Mouse (Mus musculus) spleen, adult 2 months (tissue): ENCODE results near the gene Camta2.
A peak's percentile ranks its signal among the peaks of the same experiment; 100 is the strongest.

Experiments used
- CTCF ChIP-seq: fragments of 200-500 bp; IDR thresholded peaks from 2 replicates; pipeline ENCODE4 v1.5.1; 2011; ENCODE audit warnings: mild to moderate bottlenecking, inconsistent platforms; ENCODE audit not compliant: insufficient read depth, insufficient read length, insufficient replicate concordance; ENCODE audit errors: extremely low read depth
- POLR2A ChIP-seq: fragments of 200-500 bp; IDR thresholded peaks from 2 replicates; pipeline ENCODE4 v1.6.1; 2011; ENCODE audit warnings: low read depth, low read length, inconsistent platforms

DNA sequence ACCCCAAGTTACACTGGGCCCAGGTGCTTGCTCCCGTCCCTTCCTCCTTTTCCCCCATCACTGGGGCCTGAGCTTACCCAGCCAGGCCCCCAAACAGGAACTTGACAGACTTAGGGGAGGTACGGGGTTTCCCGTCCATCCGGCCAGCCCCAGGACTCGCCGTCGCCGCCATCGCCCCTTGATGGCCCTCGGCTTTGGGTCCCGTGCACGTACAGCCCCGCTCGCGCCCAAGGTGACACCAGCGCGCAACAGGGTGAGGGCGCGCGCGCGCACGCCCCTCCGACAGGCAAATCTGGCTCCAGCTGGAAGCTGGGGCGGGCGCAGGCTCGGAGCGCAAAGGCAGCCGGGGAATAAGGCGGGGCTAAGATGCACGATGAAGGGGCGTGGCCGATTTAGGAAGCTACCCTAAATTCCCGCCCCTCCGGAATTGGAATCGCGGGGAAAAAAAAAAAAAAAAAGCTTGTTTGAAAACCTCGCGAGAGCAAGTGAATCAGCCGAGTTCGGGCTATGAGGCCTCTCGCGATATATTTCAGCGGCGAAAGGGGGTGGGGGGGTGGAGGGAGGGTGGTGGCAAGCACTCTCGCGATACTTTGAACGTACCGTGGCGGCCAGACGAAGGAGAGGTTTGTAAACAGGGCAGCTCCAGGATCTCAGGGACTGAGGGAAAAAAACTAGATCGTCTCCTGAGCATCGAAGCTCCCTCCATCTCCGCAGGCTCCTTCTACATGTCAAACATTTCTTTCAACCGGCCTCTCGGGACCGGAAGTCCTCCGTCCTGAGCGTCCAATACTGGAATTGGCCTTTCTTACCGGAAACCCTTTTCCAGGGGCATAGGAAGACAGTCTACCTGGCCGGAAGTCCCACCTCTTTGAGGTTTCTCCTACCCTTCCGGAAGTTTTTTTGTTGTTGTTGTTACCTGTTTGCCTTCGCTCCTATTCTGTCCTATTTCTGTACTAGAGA is 40.9 kb downstream of the Camta2 start, which contains the start of the genes Rnf167 and Slc25a11:
- TF ChIP-seq CTCF, result no peak
- TF ChIP-seq POLR2A, result peak; percentile 86
